Mouse (Mus musculus): Measurements from ENCODE around the gene Mkln1. TPM values are rescaled to one million over a fixed set of nuclear protein-coding genes. Genes with fewer than 3 reads are reported as not detected.

Gene Mkln1
- polyA plus RNA-seq, 1 experiment from 2014 or later: 155 TPM

DNA sequence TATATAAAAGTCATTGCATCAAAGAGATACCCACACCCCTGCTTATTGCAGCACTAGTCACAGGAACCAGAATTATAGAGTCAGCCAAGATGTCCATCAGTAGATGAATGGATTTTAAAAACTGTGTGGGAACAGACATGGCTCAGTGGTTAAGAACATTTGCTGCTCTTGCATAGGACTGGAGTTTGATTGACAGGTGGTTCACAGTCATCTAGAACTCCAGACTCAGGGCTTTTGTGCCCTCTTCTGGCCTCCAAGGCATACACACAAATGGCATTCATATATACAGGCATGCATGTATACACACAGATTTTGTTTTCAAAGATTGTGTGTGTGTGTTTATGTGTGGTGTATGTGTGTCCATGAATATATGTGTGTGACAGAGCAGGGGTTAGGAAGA, 14.0 kb downstream of the Mkln1 start:
- Histone ChIP-seq H3K27ac (replicated peaks) (no peak overlapping the region), H3K9me3 (no peaks in the 10 kb centered on the region)
- no peak for ATAC-seq (ENCODE audit: low read depth)

DNA sequence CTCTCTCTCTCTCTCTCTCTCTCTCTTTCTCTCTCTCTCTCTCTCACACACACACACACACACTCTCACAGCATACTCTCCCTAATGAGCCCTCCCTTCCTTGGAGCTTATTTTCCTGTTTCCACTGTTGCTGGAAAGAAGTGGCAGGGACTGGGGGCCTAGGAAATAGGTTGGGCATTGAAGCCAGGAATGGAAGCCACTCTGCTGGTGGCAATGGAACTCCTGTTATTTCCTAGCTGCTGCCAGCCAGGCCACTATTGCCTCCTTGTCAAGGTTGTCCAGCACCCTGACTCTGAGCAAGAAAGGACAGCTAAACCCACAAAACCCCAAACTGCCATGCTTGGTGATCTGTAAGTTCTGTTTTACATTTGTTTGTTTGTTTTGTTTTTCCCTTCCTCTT, 15.0 kb downstream of the Mkln1 start:
- Histone ChIP-seq H3K27me3 (no peaks in the 10 kb centered on the region), H3K9ac (no peak overlapping the region), H3K4me2 (no peak overlapping the region), H3K27ac (replicated peaks) (no peak overlapping the region), H3K9me3 (no peaks in the 10 kb centered on the region), H3K36me3 (no peaks in the 10 kb centered on the region), H3K4me1 (replicated peaks) (peaks cover 17% of the 10 kb centered on the region), H3K4me3 (no peak overlapping the region)
- no peak for ATAC-seq (ENCODE audit: low read depth)

More for the DNA sequence above, 14.0 kb downstream of the Mkln1 start:
- Histone ChIP-seq H3K4me2 (no peak overlapping the region), H3K4me1 (replicated peaks) (peaks cover 17% of the 10 kb centered on the region), H3K4me3 (no peak overlapping the region), H3K36me3 (no peaks in the 10 kb centered on the region), H3K27me3 (no peaks in the 10 kb centered on the region), H3K9ac (no peak overlapping the region)

DNA sequence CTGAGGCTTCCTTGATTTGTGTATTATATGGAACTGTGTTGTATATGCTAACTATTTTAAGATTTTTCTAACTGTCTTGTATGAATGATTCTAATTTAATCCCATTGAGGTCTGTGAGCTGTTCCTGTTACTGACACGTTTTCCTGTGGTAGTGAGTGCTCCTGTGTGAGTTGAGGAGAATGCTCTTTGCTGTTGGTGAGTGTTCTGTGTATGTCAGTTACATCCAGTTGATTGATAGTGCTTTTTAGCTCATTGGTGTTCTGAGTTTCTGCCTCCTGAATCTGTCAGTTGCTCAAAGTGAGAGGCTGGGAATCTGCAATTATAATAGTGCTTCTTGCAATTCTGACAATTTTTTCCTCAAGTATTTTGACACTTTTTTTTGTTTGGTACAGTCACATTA, 15.8 kb downstream of the Mkln1 start:
- 60% methylated on average over 1 of the region's 1 CpGs for WGBS
- H3K4me1 ChIP-seq (replicated peaks): peaks cover 17% of the 10 kb centered on the region
- ATAC-seq (ENCODE audit: low read depth): no peak

DNA sequence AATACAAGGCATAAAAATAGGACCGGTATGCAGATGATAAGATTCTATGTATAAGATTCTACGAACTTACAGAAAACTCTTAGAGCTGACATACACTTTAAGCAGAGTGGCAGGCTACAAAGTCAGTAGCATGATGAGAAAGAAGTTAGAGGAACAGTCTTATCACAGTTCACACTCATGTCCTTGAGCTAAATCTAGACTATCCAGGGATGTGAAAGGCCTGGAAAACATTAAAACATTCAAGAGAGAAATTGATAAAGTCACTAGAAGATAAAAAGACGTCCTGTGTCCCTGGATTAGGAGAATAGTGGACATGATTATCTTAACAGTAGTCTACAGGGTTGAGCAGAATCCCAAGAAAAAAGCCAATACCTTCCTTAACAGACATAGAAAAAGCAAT, 26.9 kb downstream of the Mkln1 start:
- no peak overlapping the region for H3K27ac ChIP-seq (replicated peaks)
- H3K4me2 ChIP-seq: no peak overlapping the region
- no peaks in the 10 kb centered on the region for H3K27me3 ChIP-seq
- 0 out of 2 replicates have a peak, but pooled peaks cover 14% of the 10 kb centered on the region for H3K36me3 ChIP-seq
- peaks cover 5% of the 10 kb centered on the region; the same call in 1 of the 2 replicates for H3K4me1 ChIP-seq (replicated peaks)
- 93% methylated on average over 3 of the region's 3 CpGs for WGBS
- ATAC-seq (ENCODE audit: low read depth): no peak
- no peak overlapping the region for H3K9ac ChIP-seq
- H3K9me3 ChIP-seq: no peaks in the 10 kb centered on the region
- no peak overlapping the region for H3K4me3 ChIP-seq

More for the DNA sequence above, 15.8 kb downstream of the Mkln1 start:
- no peaks in the 10 kb centered on the region for H3K36me3 ChIP-seq
- no peaks in the 10 kb centered on the region for H3K9me3 ChIP-seq
- no peak overlapping the region for H3K4me2 ChIP-seq
- no peaks in the 10 kb centered on the region for H3K27me3 ChIP-seq
- no peak overlapping the region for H3K27ac ChIP-seq (replicated peaks)
- no peak overlapping the region for H3K9ac ChIP-seq
- no peak overlapping the region for H3K4me3 ChIP-seq

DNA sequence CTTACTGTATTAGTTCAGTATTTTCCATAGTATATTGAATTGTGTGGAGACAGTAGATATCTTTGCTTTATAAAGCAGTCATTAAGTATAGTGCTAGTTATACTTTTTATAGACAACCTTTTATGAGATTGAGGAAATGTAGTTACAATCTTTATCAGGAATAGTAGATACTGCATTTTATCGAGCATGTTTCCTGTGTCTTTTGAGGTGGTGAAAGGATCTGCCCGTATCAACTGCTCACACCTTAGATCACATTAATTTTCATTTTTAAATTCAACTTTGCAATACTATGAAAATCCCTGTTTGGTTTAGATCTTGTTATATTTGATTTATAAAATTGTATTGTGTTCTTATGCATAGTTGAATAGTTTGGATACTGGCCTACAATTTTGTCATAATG, 38.7 kb downstream of the Mkln1 start:
- 98% methylated on average over 2 of the region's 2 CpGs for WGBS
- Histone ChIP-seq H3K27me3 (no peaks in the 10 kb centered on the region), H3K9ac (no peak overlapping the region), H3K36me3 (peaks cover 25% of the 10 kb centered on the region), H3K4me2 (no peak overlapping the region), H3K9me3 (no peaks in the 10 kb centered on the region), H3K4me1 (replicated peaks) (no peaks in the 10 kb centered on the region), H3K27ac (replicated peaks) (no peak overlapping the region), H3K4me3 (no peak overlapping the region)
- no peak for ATAC-seq (ENCODE audit: low read depth)

DNA sequence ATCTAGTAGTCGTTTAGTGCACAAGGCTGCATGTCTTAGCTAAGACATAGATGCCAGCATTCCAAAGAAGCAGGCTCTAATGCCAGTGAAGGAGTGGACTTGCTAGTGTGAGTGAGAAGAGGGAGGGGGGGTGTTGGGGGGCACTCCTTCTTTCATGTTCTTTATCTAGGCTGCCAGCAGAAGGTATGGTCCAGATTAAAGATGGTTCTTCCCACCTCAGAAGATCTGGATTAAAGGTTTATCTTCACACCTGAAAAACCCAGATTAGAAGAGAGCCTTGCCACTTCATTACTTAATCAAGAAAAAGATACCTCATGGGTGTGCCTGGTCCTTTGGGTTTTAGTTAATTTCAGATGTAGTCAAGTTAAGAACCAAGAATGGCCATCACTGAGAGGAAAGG, 46.7 kb downstream of the Mkln1 start:
- H3K36me3 ChIP-seq: peaks cover 17% of the 10 kb centered on the region; the same call in 1 of the 2 replicates

GRCm38 (mm10) chr6:31453735-31454134, 55.2 kb downstream of the Mkln1 start:
- Histone ChIP-seq H3K4me3 (no peak overlapping the region), H3K4me1 (replicated peaks) (no peaks in the 10 kb centered on the region), H3K9ac (no peak overlapping the region), H3K4me2 (no peak overlapping the region), H3K27me3 (no peaks in the 10 kb centered on the region), H3K9me3 (no peaks in the 10 kb centered on the region), H3K27ac (replicated peaks) (no peak overlapping the region), H3K36me3 (peaks cover 20% of the 10 kb centered on the region)
- no peak for ATAC-seq (ENCODE audit: low read depth)

More for the DNA sequence above, 46.7 kb downstream of the Mkln1 start:
- ATAC-seq (ENCODE audit: low read depth): no peak
- Histone ChIP-seq H3K27me3 (no peaks in the 10 kb centered on the region), H3K4me1 (replicated peaks) (no peaks in the 10 kb centered on the region), H3K4me3 (no peak overlapping the region), H3K4me2 (no peak overlapping the region), H3K9me3 (no peaks in the 10 kb centered on the region), H3K9ac (no peak overlapping the region), H3K27ac (replicated peaks) (no peak overlapping the region)
- WGBS: 89% methylated on average over 1 of the region's 1 CpGs

- Histone ChIP-seq H3K9me3 (no peaks in the 10 kb centered on the region), H3K4me1 (replicated peaks) (no peaks in the 10 kb centered on the region), H3K27me3 (no peaks in the 10 kb centered on the region), H3K4me2 (no peak overlapping the region), H3K9ac (no peak overlapping the region), H3K27ac (replicated peaks) (no peak overlapping the region), H3K36me3 (peaks cover 18% of the 10 kb centered on the region), H3K4me3 (no peak overlapping the region)
- ATAC-seq (ENCODE audit: low read depth): no peak
- 52% methylated on average over 2 of the region's 2 CpGs for WGBS
Measured at GRCm38 (mm10) chr6:31455376-31455775, 56.8 kb downstream of the Mkln1 start.

GRCm38 (mm10) chr6:31456988-31457387, 58.5 kb downstream of the Mkln1 start:
- Histone ChIP-seq H3K27ac (replicated peaks) (no peak overlapping the region), H3K9me3 (no peaks in the 10 kb centered on the region), H3K4me3 (no peak overlapping the region), H3K4me1 (replicated peaks) (no peaks in the 10 kb centered on the region), H3K9ac (no peak overlapping the region), H3K4me2 (no peak overlapping the region), H3K27me3 (no peaks in the 10 kb centered on the region), H3K36me3 (peaks cover 16% of the 10 kb centered on the region)
- 88% methylated on average over 1 of the region's 1 CpGs for WGBS
- ATAC-seq (ENCODE audit: low read depth): no peak

DNA sequence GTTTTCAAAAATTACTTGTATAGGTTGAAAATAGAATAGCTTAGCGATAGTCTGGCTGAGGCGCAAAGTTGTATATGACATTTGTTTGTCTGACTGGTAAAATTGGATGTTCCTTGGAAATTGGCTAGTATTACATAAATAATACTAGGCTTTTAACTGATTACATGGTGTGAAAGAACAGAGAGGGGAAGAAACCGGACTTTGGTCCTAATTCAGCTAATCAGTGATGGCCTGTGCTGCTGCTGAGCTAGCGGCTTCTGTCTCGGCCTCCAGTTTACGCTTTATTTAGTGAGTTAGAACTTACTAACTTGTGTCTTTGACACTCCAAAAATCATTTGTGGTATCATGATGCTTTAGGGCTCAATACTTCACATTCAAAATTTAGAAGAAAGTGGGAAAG, 70.9 kb downstream of the Mkln1 start:
- Histone ChIP-seq H3K36me3 (peaks cover 27% of the 10 kb centered on the region), H3K4me2 (no peak overlapping the region), H3K9me3 (no peaks in the 10 kb centered on the region), H3K9ac (no peak overlapping the region), H3K27me3 (no peaks in the 10 kb centered on the region), H3K4me3 (no peak overlapping the region), H3K27ac (replicated peaks) (no peak overlapping the region), H3K4me1 (replicated peaks) (no peaks in the 10 kb centered on the region)
- 97% methylated on average over 6 of the region's 6 CpGs for WGBS
- no peak for ATAC-seq (ENCODE audit: low read depth)

DNA sequence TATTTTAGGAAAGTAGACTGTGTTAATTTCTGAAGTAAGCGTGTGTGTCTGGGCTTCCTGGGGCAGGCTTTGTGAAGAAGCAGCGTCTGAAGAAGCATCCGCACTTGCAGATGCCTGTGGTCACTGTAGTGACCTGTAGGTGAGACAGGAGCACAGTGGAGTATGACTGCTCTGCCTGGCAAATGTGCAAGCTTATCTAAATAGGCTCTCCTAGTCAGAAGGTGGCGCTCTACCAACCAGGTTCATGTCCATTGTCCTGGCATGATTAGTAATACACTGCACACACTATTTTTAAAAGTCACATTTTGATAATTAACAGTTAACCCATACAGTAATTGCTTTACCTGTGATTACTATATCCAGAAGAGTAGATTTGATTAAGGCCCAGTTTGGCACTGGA, 79.7 kb downstream of the Mkln1 start:
- 82% methylated on average over 4 of the region's 4 CpGs for whole genome bisulfite sequencing
- H3K27me3 ChIP-seq: no peaks in the 10 kb centered on the region
- no peak overlapping the region for H3K9ac ChIP-seq
- no peak overlapping the region for H3K4me2 ChIP-seq
- peaks cover 28% of the 10 kb centered on the region for H3K36me3 ChIP-seq
- ATAC-seq (ENCODE audit: low read depth): no peak
- H3K27ac ChIP-seq (replicated peaks): no peak overlapping the region
- H3K9me3 ChIP-seq: no peaks in the 10 kb centered on the region
- H3K4me3 ChIP-seq: no peak overlapping the region
- no peaks in the 10 kb centered on the region for H3K4me1 ChIP-seq (replicated peaks)

- H3K36me3 ChIP-seq: peaks cover 19% of the 10 kb centered on the region
- ATAC-seq (ENCODE audit: low read depth): no peak
Measured at GRCm38 (mm10) chr6:31480008-31480407, 81.5 kb downstream of the Mkln1 start.

GRCm38 (mm10) chr6:31486601-31487000, 88.1 kb downstream of the Mkln1 start:
- H3K4me1 ChIP-seq (replicated peaks): peaks cover 7% of the 10 kb centered on the region
- no peaks in the 10 kb centered on the region for H3K27me3 ChIP-seq
- 90% methylated on average over 2 of the region's 2 CpGs for WGBS
- H3K27ac ChIP-seq (replicated peaks): no peak overlapping the region
- H3K4me3 ChIP-seq: no peak overlapping the region
- no peak for ATAC-seq (ENCODE audit: low read depth)
- no peak overlapping the region for H3K4me2 ChIP-seq
- peaks cover 26% of the 10 kb centered on the region for H3K36me3 ChIP-seq
- no peaks in the 10 kb centered on the region for H3K9me3 ChIP-seq
- no peak overlapping the region for H3K9ac ChIP-seq

More at GRCm38 (mm10) chr6:31480008-31480407, 81.5 kb downstream of the Mkln1 start:
- Histone ChIP-seq H3K27ac (replicated peaks) (no peak overlapping the region), H3K4me1 (replicated peaks) (peaks cover 2% of the 10 kb centered on the region), H3K4me3 (no peak overlapping the region), H3K27me3 (no peaks in the 10 kb centered on the region), H3K9ac (no peak overlapping the region), H3K4me2 (no peak overlapping the region), H3K9me3 (no peaks in the 10 kb centered on the region)
- WGBS: 88% methylated on average over 4 of the region's 4 CpGs

Measured in neural tube, embryonic 13.5 days (tissue).